Mouse (Mus musculus) kidney, postnatal 4 days (tissue): ENCODE results near the gene R3hdm2.

Experiments used
- DNase-seq, 2 experiments: peaks; one replicate each; pipeline ENCODE4 v3.0.0; 2021; ENCODE audit warnings: mixed read lengths in 2 of 2

Gene R3hdm2

GRCm38 (mm10) chr10:127548236-127548635 lies 168.1 kb downstream of the R3hdm2 start:
- no peak for DNase-seq
